Mouse (Mus musculus) neural tube, embryonic 13.5 days (tissue): ENCODE results near the gene Zbtb8os. TPM values are rescaled to one million over a fixed set of nuclear protein-coding genes. Genes with fewer than 3 reads are reported as not detected.

ENCODE experiments used
- polyA plus RNA-seq: library from polyadenylated mRNA; unstranded; fragments of >200 nt; fragmentation: Nextera tagmentation; extraction: Ambion mirVana; gene quantifications from 2 replicates; pipeline ENCODE4 v1.2.1, GENCODE M21; 2015

Gene Zbtb8os
- polyA plus RNA-seq, 1 experiment from 2014 or later = 28.2 TPM

Other genes with a start within 250 kb of the Zbtb8os start
- 0.39 TPM in 1 of 2 replicates, not detected in the other for gene Tmem54, start 230.1 kb upstream of the Zbtb8os start, polyA plus RNA-seq
- gene Hpca, start 213.7 kb upstream of the Zbtb8os start, polyA plus RNA-seq = 50.3 and 55.8 TPM in 2 replicates
- 24.4 and 24.5 TPM in 2 replicates for gene Fndc5, start 198.7 kb upstream of the Zbtb8os start, polyA plus RNA-seq
- 15.8 and 19.9 TPM in 2 replicates for gene S100pbp, start 146.0 kb upstream of the Zbtb8os start, polyA plus RNA-seq
- 106 and 108 TPM in 2 replicates for gene Yars, start 145.9 kb upstream of the Zbtb8os start, polyA plus RNA-seq
- gene C77080, start 74.3 kb upstream of the Zbtb8os start, polyA plus RNA-seq = 7.5 and 10.3 TPM in 2 replicates
- 3.2 and 3.4 TPM in 2 replicates for gene Sync, start 48.1 kb upstream of the Zbtb8os start, polyA plus RNA-seq
- 344 and 395 TPM in 2 replicates for gene Rbbp4, start 325 bp upstream of the Zbtb8os start, polyA plus RNA-seq
- 18.5 and 20.4 TPM in 2 replicates for gene Zbtb8a, start 42.4 kb downstream of the Zbtb8os start, polyA plus RNA-seq
- gene Zbtb8b, start 105.2 kb downstream of the Zbtb8os start, polyA plus RNA-seq = 10.7 and 11.1 TPM in 2 replicates
- gene Bsdc1, start 125.9 kb downstream of the Zbtb8os start, polyA plus RNA-seq = 34.8 and 38.1 TPM in 2 replicates
- gene Tssk3, start 155.3 kb downstream of the Zbtb8os start, polyA plus RNA-seq = not detected in 2 replicates
- gene Fam229a, start 155.5 kb downstream of the Zbtb8os start, polyA plus RNA-seq = not detected in 2 replicates
- 1,745 and 1,831 TPM in 2 replicates for gene Marcksl1, start 177.9 kb downstream of the Zbtb8os start, polyA plus RNA-seq
- 116 and 120 TPM in 2 replicates for gene Hdac1, start 207.0 kb downstream of the Zbtb8os start, polyA plus RNA-seq
- gene Lck, start 237.9 kb downstream of the Zbtb8os start, polyA plus RNA-seq = 8.7 and 11.6 TPM in 2 replicates
- 0.73 and 1.5 TPM in 2 replicates for gene Fam167b, start 242.9 kb downstream of the Zbtb8os start, polyA plus RNA-seq